Mouse (Mus musculus): ENCODE measurements around the gene Tpk1. TPM values are rescaled to one million over a fixed set of nuclear protein-coding genes. Genes with fewer than 3 reads are reported as not detected.

The Tpk1 gene
- polyA plus RNA-seq, 1 experiment = 5.0 TPM

- Histone ChIP-seq H3K27ac (replicated peaks; ENCODE audit: low read depth, low read length) (no peak overlapping the region), H3K4me3 (ENCODE audit: insufficient read depth, low read depth, low read length) (no peak overlapping the region), H3K4me1 (ENCODE audit: control insufficient read depth, insufficient read depth, insufficient read length, low read length) (no peaks in the 10 kb centered on the region; the same call in 1 of the 2 replicates)
These were observed 318.4 kb downstream of the Tpk1 start for GRCm38 (mm10) chr6:43347637-43348036.

- no peak overlapping the region for H3K27ac ChIP-seq (replicated peaks; ENCODE audit: low read depth, low read length)
- H3K4me1 ChIP-seq (ENCODE audit: control insufficient read depth, insufficient read depth, insufficient read length, low read length) = no peaks in the 10 kb centered on the region
- H3K4me3 ChIP-seq (ENCODE audit: insufficient read depth, low read depth, low read length) = no peak overlapping the region
These were observed 323.1 kb downstream of the Tpk1 start for GRCm38 (mm10) chr6:43343006-43343405.

GRCm38 (mm10) chr6:43342386-43342785 is 323.7 kb downstream of the Tpk1 start:
- H3K27ac ChIP-seq (replicated peaks; ENCODE audit: low read depth, low read length) = no peak overlapping the region
- no peaks in the 10 kb centered on the region for H3K4me1 ChIP-seq (ENCODE audit: control insufficient read depth, insufficient read depth, insufficient read length, low read length)
- no peak overlapping the region for H3K4me3 ChIP-seq (ENCODE audit: insufficient read depth, low read depth, low read length)

GRCm38 (mm10) chr6:43338804-43339203 is 327.3 kb downstream of the Tpk1 start:
- H3K4me1 ChIP-seq (ENCODE audit: control insufficient read depth, insufficient read depth, insufficient read length, low read length) = no peaks in the 10 kb centered on the region
- H3K27ac ChIP-seq (replicated peaks; ENCODE audit: low read depth, low read length) = no peak overlapping the region
- H3K4me3 ChIP-seq (ENCODE audit: insufficient read depth, low read depth, low read length) = no peak overlapping the region

- no peak overlapping the region for H3K4me3 ChIP-seq (ENCODE audit: insufficient read depth, low read depth, low read length)
- H3K27ac ChIP-seq (replicated peaks; ENCODE audit: low read depth, low read length) = no peak overlapping the region
- H3K4me1 ChIP-seq (ENCODE audit: control insufficient read depth, insufficient read depth, insufficient read length, low read length) = no peaks in the 10 kb centered on the region
These were observed 328.6 kb downstream of the Tpk1 start for GRCm38 (mm10) chr6:43337491-43337961.

GRCm38 (mm10) chr6:43335619-43336234 is 330.4 kb downstream of the Tpk1 start:
- Histone ChIP-seq H3K4me1 (ENCODE audit: control insufficient read depth, insufficient read depth, insufficient read length, low read length) (no peaks in the 10 kb centered on the region), H3K4me3 (ENCODE audit: insufficient read depth, low read depth, low read length) (no peak overlapping the region), H3K27ac (replicated peaks; ENCODE audit: low read depth, low read length) (no peak overlapping the region)

GRCm38 (mm10) chr6:43333479-43333878 is 332.6 kb downstream of the Tpk1 start:
- Histone ChIP-seq H3K4me3 (ENCODE audit: insufficient read depth, low read depth, low read length) (no peak overlapping the region), H3K27ac (replicated peaks; ENCODE audit: low read depth, low read length) (no peak overlapping the region), H3K4me1 (ENCODE audit: control insufficient read depth, insufficient read depth, insufficient read length, low read length) (no peaks in the 10 kb centered on the region)

- Histone ChIP-seq H3K4me3 (ENCODE audit: insufficient read depth, low read depth, low read length) (no peak overlapping the region), H3K4me1 (ENCODE audit: control insufficient read depth, insufficient read depth, insufficient read length, low read length) (no peaks in the 10 kb centered on the region), H3K27ac (replicated peaks; ENCODE audit: low read depth, low read length) (no peak overlapping the region)
These were observed 353.0 kb downstream of the Tpk1 start for GRCm38 (mm10) chr6:43312961-43313656.

GRCm38 (mm10) chr6:43312546-43312945 is 353.5 kb downstream of the Tpk1 start:
- H3K4me3 ChIP-seq (ENCODE audit: insufficient read depth, low read depth, low read length) = no peak overlapping the region
- no peaks in the 10 kb centered on the region for H3K4me1 ChIP-seq (ENCODE audit: control insufficient read depth, insufficient read depth, insufficient read length, low read length)
- H3K27ac ChIP-seq (replicated peaks; ENCODE audit: low read depth, low read length) = no peak overlapping the region

GRCm38 (mm10) chr6:43310071-43310470 is 356.0 kb downstream of the Tpk1 start:
- Histone ChIP-seq H3K4me1 (ENCODE audit: control insufficient read depth, insufficient read depth, insufficient read length, low read length) (no peaks in the 10 kb centered on the region), H3K27ac (replicated peaks; ENCODE audit: low read depth, low read length) (no peak overlapping the region), H3K4me3 (ENCODE audit: insufficient read depth, low read depth, low read length) (no peak overlapping the region)

- H3K27ac ChIP-seq (replicated peaks; ENCODE audit: low read depth, low read length) = no peak within 1 kb of the TSS
- no peak within 1 kb of the TSS for H3K4me3 ChIP-seq (ENCODE audit: insufficient read depth, low read depth, low read length)
- no peaks in the 10 kb centered on the region for H3K4me1 ChIP-seq (ENCODE audit: control insufficient read depth, insufficient read depth, insufficient read length, low read length)
These were observed 356.6 kb downstream of the Tpk1 start, which contains the start of gene Nobox for GRCm38 (mm10) chr6:43309454-43309853. Gene Nobox, minus strand, starts transcription at chr6:43309554.

GRCm38 (mm10) chr6:43297508-43297850 is 368.6 kb downstream of the Tpk1 start:
- Histone ChIP-seq H3K4me1 (ENCODE audit: control insufficient read depth, insufficient read depth, insufficient read length, low read length) (no peaks in the 10 kb centered on the region), H3K4me3 (ENCODE audit: insufficient read depth, low read depth, low read length) (no peak overlapping the region), H3K27ac (replicated peaks; ENCODE audit: low read depth, low read length) (no peak overlapping the region)

- Histone ChIP-seq H3K4me1 (ENCODE audit: control insufficient read depth, insufficient read depth, insufficient read length, low read length) (no peaks in the 10 kb centered on the region), H3K4me3 (ENCODE audit: insufficient read depth, low read depth, low read length) (no peak overlapping the region), H3K27ac (replicated peaks; ENCODE audit: low read depth, low read length) (no peak overlapping the region)
These were observed 369.1 kb downstream of the Tpk1 start for GRCm38 (mm10) chr6:43296798-43297507.

- no peak overlapping the region for H3K4me3 ChIP-seq (ENCODE audit: insufficient read depth, low read depth, low read length)
- H3K27ac ChIP-seq (replicated peaks; ENCODE audit: low read depth, low read length) = no peak overlapping the region
- no peaks in the 10 kb centered on the region for H3K4me1 ChIP-seq (ENCODE audit: control insufficient read depth, insufficient read depth, insufficient read length, low read length)
These were observed 370.2 kb downstream of the Tpk1 start for GRCm38 (mm10) chr6:43295908-43296307.
